16 mouse cellular contexts compared by ENCODE assay signal in the genomic region with DNA sequence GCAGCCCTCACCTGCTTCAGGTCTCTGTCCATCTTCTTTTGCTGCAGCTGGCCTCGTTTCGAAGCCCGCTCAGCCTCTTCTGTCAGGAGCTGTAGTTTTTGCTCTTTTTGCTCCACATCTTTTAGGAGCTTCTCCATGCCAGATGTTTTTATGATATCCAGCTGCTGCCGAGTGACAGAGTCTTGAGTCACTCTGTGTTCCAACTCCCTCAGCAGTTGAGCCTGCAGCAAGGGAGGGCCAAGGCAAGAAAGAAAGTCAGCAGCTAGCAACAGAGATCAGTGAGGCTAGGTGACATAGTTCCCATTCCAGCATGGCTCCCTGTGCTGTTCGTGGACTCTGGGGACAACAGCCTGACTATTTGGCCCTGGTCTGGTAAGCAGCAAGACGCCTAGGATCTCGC. TPM values are rescaled to one million over a fixed set of nuclear protein-coding genes. Genes with fewer than 3 reads are reported as not detected.
DNase-seq lines count a peak whose midpoint lies in the region; ATAC-seq and TF ChIP-seq lines count a peak whose summit lies in the region.
"Had no signal": no experiment of that assay in that cellular context is flagged by ENCODE, and none has a peak within 500 bp of the region (broad histone marks: within the 10 kb centered on the region; RNA-seq: fewer than 3 reads in every experiment).

No protein-coding gene starts in this region.

- peaks cover 8% of the 10 kb centered on the region for H3K4me1 ChIP-seq in heart, embryonic 10.5 days
- H3K4me1 ChIP-seq in lung, embryonic 15.5 days = peaks cover 27% of the 10 kb centered on the region
- H3K4me1 ChIP-seq in limb, embryonic 14.5 days (ENCODE audit: control insufficient read depth, insufficient read depth, low read length) = peaks cover 30% of the 10 kb centered on the region
- H3K4me1 ChIP-seq: liver, embryonic 13.5 days had no signal

- H3K9me3 ChIP-seq in heart, embryonic 10.5 days = peaks cover 4% of the 10 kb centered on the region
- H3K9me3 ChIP-seq in lung, embryonic 15.5 days = peaks cover 5% of the 10 kb centered on the region; the same call in 1 of the 2 replicates
- H3K9me3 ChIP-seq in limb, embryonic 14.5 days (ENCODE audit: control insufficient read depth, low read length) = peaks cover 7% of the 10 kb centered on the region

- no peak for TF ChIP-seq POLR2A in limb, embryonic 14.5 days (IDR thresholded peaks at IDR 0.05; ENCODE audit: borderline replicate concordance, extremely low read depth, insufficient read depth, insufficient read length)

- H3K27ac ChIP-seq in heart, embryonic 10.5 days = no peak overlapping the region
- H3K27ac ChIP-seq in lung, embryonic 15.5 days = no peak overlapping the region
- H3K27ac ChIP-seq in limb, embryonic 14.5 days (replicated peaks; ENCODE audit: low read depth, low read length) = peak overlapping the region; percentile 20; the same call in 1 of the 2 replicates
- H3K27ac ChIP-seq: forebrain, embryonic 12.5 days; liver, embryonic 13.5 days; midbrain, embryonic 13.5 days; neural tube, embryonic 15.5 days; stomach, postnatal 0 days had no signal

- no peaks in the 10 kb centered on the region for H3K36me3 ChIP-seq in heart, embryonic 10.5 days
- H3K36me3 ChIP-seq in lung, embryonic 15.5 days = no peaks in the 10 kb centered on the region
- no peaks in the 10 kb centered on the region for H3K36me3 ChIP-seq in limb, embryonic 14.5 days (ENCODE audit: control insufficient read depth, insufficient read depth, low read length)
- H3K36me3 ChIP-seq: forebrain, embryonic 12.5 days; liver, embryonic 13.5 days; midbrain, embryonic 13.5 days; neural tube, embryonic 15.5 days had no signal

- DNase-seq in heart, adult 18-20 months = peak; percentile 38 to 62
- no peak for DNase-seq in heart, embryonic 10.5 days (ENCODE audit: low spot score)
- no peak for DNase-seq in lung, postnatal 14 days
- DNase-seq in NIH3T3 (ENCODE audit: low read depth) = peak; percentile 68
- no peak for DNase-seq in limb, embryonic 14.5 days (ENCODE audit: low spot score)
- DNase-seq in left cerebral cortex, postnatal 36 days (ENCODE audit: low spot score in 2 of 2) = no peak
- DNase-seq: cerebellum, adult 9-11 months; kidney, adult 8-10 months; liver, embryonic 13.5 days; right cerebral cortex, postnatal 25 days; thymus, postnatal 36 days had no signal

- 78% methylated on average over 7 of the region's 7 CpGs for WGBS in heart, embryonic 10.5 days
- 72% methylated on average over 7 of the region's 7 CpGs for WGBS in lung, embryonic 15.5 days
- 55% methylated on average over 7 of the region's 7 CpGs for WGBS in limb, embryonic 14.5 days

- intact Hi-C loops in left cerebral cortex, postnatal 36 days (cut with DNase I) = no loop called here

- H3K4me3 ChIP-seq in heart, embryonic 10.5 days = no peak overlapping the region
- H3K4me3 ChIP-seq in lung, embryonic 15.5 days = no peak overlapping the region
- no peak overlapping the region for H3K4me3 ChIP-seq in limb, embryonic 14.5 days (replicated peaks; ENCODE audit: low read length)
- H3K4me3 ChIP-seq: forebrain, embryonic 12.5 days; liver, embryonic 13.5 days; midbrain, embryonic 13.5 days; neural tube, embryonic 15.5 days had no signal

- H3K27me3 ChIP-seq in heart, embryonic 10.5 days (ENCODE audit: insufficient read depth, poor library complexity, severe bottlenecking) = no peaks in the 10 kb centered on the region
- no peaks in the 10 kb centered on the region for H3K27me3 ChIP-seq in lung, embryonic 15.5 days
- H3K27me3 ChIP-seq in limb, embryonic 14.5 days (ENCODE audit: control insufficient read depth, insufficient read depth, low read length) = no peaks in the 10 kb centered on the region
- H3K27me3 ChIP-seq: forebrain, embryonic 12.5 days; neural tube, embryonic 15.5 days had no signal

- no peak overlapping the region for H3K9ac ChIP-seq in lung, embryonic 15.5 days
- no peak overlapping the region for H3K9ac ChIP-seq in limb, embryonic 14.5 days (ENCODE audit: low read depth, low read length, severe bottlenecking)
- H3K9ac ChIP-seq: forebrain, embryonic 12.5 days; liver, embryonic 13.5 days; midbrain, embryonic 13.5 days; neural tube, embryonic 15.5 days had no signal

- H3K4me2 ChIP-seq in lung, embryonic 15.5 days = no peak overlapping the region
- no peak overlapping the region for H3K4me2 ChIP-seq in limb, embryonic 14.5 days (replicated peaks; ENCODE audit: low read depth, low read length, severe bottlenecking)
- H3K4me2 ChIP-seq: forebrain, embryonic 12.5 days; liver, embryonic 13.5 days; midbrain, embryonic 13.5 days; neural tube, embryonic 15.5 days had no signal

- ATAC-seq in lung, embryonic 15.5 days (ENCODE audit: borderline replicate concordance, extremely low read depth, low FRiP score, low TSS enrichment) = peak; percentile 10; the same call in 1 of the 2 replicates
- ATAC-seq in limb, embryonic 14.5 days (ENCODE audit: low FRiP score, low read depth) = no peak
- ATAC-seq: midbrain, embryonic 13.5 days had no signal

RNA-seq across cellular contexts. Expression of a gene that starts 31.5 kb away (rescaled TPM):
- 100 to 1,000 TPM; 131 to 151 TPM for total RNA-seq in heart, adult 18-20 months (2021)
- 156 and 169 TPM in 2 replicates for polyA plus RNA-seq in heart, embryonic 10.5 days (2016; fragmentation: Nextera tagmentation; extraction: Ambion mirVana)
- polyA plus RNA-seq in lung, embryonic 15.5 days (2015; fragmentation: Nextera tagmentation; extraction: Ambion mirVana) = 171 and 176 TPM in 2 replicates
- 160 and 192 TPM in 2 replicates for polyA plus RNA-seq in limb, embryonic 14.5 days (2012; rRNA removed)
- 200 and 209 TPM in 2 replicates for polyA plus RNA-seq in limb, embryonic 14.5 days (2014; fragmentation: Nextera tagmentation; extraction: Ambion mirVana)
- 10 to 100 TPM; 59.0 to 64.6 TPM for total RNA-seq in left cerebral cortex, postnatal 36 days (2021)

Comparison
In these comparisons a context has a peak if more than half of its experiments do, and no peak if none do; other contexts are left out.
1. DNase-seq: peak in heart, adult 18-20 months (2 of 2) and NIH3T3 (single experiment); none in heart, embryonic 10.5 days (single experiment), lung, postnatal 14 days (single experiment), limb, embryonic 14.5 days (single experiment) and left cerebral cortex, postnatal 36 days (0 of 2).